Mouse (Mus musculus): Measurements from ENCODE around the gene Ppox. TPM values are rescaled to one million over a fixed set of nuclear protein-coding genes. Genes with fewer than 3 reads are reported as not detected.

The Ppox gene
- polyA plus RNA-seq, 1 experiment, result 7.1 TPM

DNA sequence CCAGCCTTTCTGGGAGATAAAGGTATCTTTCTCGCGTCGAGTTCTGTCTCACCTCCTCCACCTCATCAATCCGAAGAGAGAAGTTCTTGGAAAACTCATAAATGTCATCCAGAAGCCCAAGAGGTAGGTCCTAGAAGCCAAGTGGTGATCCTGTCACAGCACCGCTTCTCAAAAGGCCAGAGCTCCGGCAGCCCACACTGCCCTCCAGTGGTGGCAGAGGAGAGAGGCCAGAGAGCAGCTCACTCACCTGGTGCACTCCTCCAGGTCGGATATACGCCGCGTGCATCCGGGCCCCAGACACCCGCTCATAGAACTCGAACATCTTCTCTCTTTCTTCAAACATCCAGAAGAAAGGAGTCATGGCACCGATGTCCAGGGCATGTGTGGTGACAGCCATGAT lies 42.5 kb downstream of the Ppox start:
- Histone ChIP-seq H3K4me3 (ENCODE audit: control insufficient read depth, low read depth, low read length) (no peak overlapping the region), H3K27ac (ENCODE audit: control insufficient read depth, insufficient read depth, low read depth, low read length) (no peak overlapping the region), H3K27me3 (ENCODE audit: control insufficient read depth, insufficient read depth, low read length) (no peaks in the 10 kb centered on the region), H3K36me3 (ENCODE audit: control insufficient read depth, insufficient read depth, low read length) (peaks cover 7% of the 10 kb centered on the region), H3K4me1 (ENCODE audit: control insufficient read depth, insufficient read depth, low read length) (peaks cover 2% of the 10 kb centered on the region; the same call in 1 of the 2 replicates)
- TF ChIP-seq CTCF (IDR thresholded peaks at IDR 0.05; ENCODE audit: control insufficient read depth, insufficient read depth, insufficient replicate concordance, low read depth, low read length) (peak; percentile 67; the same call in 1 of the 2 replicates), POLR2A (IDR thresholded peaks at IDR 0.05; ENCODE audit: control insufficient read depth, low read depth, low read length) (no peak)

DNA sequence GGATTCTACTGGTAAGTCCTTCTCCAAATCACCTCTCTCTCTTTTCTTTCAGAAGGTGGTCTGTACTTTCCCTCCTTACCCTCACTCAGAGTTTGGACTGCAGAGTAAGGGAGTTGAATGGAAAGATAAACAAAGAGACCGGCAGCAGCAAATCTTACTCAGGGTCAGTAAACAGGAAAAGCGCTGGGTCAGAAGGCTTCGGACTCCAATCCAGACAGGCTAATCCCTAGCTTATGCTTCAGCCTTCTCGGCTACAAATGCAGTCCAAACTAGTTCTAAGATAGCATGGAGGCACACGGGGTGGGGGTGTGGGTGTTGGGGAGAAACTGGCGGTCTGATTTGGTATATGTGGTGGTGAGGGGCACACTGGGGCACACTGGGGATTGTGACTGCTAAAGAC lies 43.5 kb downstream of the Ppox start:
- Histone ChIP-seq H3K27me3 (ENCODE audit: control insufficient read depth, insufficient read depth, low read length) (no peaks in the 10 kb centered on the region), H3K36me3 (ENCODE audit: control insufficient read depth, insufficient read depth, low read length) (peaks cover 7% of the 10 kb centered on the region), H3K4me3 (ENCODE audit: control insufficient read depth, low read depth, low read length) (no peak overlapping the region), H3K4me1 (ENCODE audit: control insufficient read depth, insufficient read depth, low read length) (peaks cover 2% of the 10 kb centered on the region; the same call in 1 of the 2 replicates), H3K27ac (ENCODE audit: control insufficient read depth, insufficient read depth, low read depth, low read length) (no peak overlapping the region)
- TF ChIP-seq CTCF (IDR thresholded peaks at IDR 0.05; ENCODE audit: control insufficient read depth, insufficient read depth, insufficient replicate concordance, low read depth, low read length) (no peak), POLR2A (IDR thresholded peaks at IDR 0.05; ENCODE audit: control insufficient read depth, low read depth, low read length) (no peak)

DNA sequence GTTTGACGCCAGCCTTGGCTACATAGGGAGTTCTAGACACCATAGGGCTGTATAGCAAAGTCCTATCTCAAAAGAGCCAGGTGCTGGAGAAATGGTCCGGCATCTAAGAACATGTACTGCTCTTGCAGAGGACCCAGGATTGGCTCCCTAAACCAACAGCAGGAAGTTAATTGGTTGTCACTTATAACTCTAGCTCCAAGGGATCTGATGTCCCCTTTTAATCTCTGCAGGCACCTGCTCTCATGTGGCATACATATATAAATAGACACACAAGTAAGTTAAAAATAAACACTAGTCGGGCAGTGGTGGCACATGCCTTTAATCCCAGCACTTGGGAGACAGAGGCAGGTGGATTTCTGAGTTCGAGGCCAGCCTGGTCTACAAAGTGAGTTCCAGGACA lies 45.2 kb downstream of the Ppox start:
- H3K27me3 ChIP-seq (ENCODE audit: control insufficient read depth, insufficient read depth, low read length), result no peaks in the 10 kb centered on the region
- TF ChIP-seq CTCF (IDR thresholded peaks at IDR 0.05; ENCODE audit: control insufficient read depth, insufficient read depth, insufficient replicate concordance, low read depth, low read length), result no peak
- no peak overlapping the region for H3K4me3 ChIP-seq (ENCODE audit: control insufficient read depth, low read depth, low read length)
- peaks cover 2% of the 10 kb centered on the region; the same call in 1 of the 2 replicates for H3K4me1 ChIP-seq (ENCODE audit: control insufficient read depth, insufficient read depth, low read length)
- peaks cover 7% of the 10 kb centered on the region for H3K36me3 ChIP-seq (ENCODE audit: control insufficient read depth, insufficient read depth, low read length)
- no peak overlapping the region for H3K27ac ChIP-seq (ENCODE audit: control insufficient read depth, insufficient read depth, low read depth, low read length)

DNA sequence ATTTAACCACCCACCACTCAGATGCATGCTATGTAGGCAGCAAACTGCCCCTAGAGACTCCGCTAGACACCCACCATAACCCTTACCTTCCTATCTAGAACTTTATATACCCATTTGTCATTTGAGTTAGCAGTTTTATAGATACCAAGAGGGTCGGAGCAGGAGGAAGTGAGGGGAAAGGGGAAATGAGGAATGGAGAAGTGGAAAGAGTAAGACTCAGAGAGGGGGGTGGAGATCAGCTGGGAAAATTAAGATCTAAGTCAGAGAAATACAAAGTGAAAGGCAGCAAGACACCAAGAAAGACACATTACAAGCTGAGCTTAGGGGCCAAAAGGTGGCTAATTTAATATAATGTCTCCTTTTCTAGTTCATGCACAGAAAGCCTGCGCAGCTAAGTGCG lies 46.4 kb downstream of the Ppox start:
- Histone ChIP-seq H3K27ac (ENCODE audit: control insufficient read depth, insufficient read depth, low read depth, low read length) (peak overlapping the region; percentile 72), H3K4me1 (ENCODE audit: control insufficient read depth, insufficient read depth, low read length) (peaks cover 2% of the 10 kb centered on the region; the same call in 1 of the 2 replicates), H3K4me3 (ENCODE audit: control insufficient read depth, low read depth, low read length) (no peak overlapping the region), H3K27me3 (ENCODE audit: control insufficient read depth, insufficient read depth, low read length) (no peaks in the 10 kb centered on the region), H3K36me3 (ENCODE audit: control insufficient read depth, insufficient read depth, low read length) (peaks cover 7% of the 10 kb centered on the region)
- no peak for TF ChIP-seq POLR2A (IDR thresholded peaks at IDR 0.05; ENCODE audit: control insufficient read depth, low read depth, low read length)
- TF ChIP-seq CTCF (IDR thresholded peaks at IDR 0.05; ENCODE audit: control insufficient read depth, insufficient read depth, insufficient replicate concordance, low read depth, low read length), result no peak

DNA sequence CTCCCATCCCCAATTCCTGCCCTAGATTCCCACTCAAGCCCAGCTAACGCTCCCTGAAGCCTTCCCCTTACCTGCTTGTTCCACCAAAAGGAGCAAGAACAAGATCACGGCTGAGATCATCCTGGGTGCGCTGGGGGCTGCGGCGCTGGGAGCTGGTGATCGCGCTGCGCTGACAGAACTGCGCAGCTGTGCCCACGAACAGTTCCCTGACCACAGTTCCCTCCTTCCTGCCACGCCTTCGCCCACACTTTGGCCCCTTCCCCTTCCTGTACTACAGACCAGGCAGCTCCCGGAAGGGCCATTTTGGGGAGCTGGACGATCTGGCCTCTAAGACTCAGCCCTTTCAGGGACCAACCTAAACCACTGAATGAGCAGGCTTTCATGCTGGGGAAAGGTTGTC lies 46.9 kb downstream of the Ppox start, which contains the start of gene Fcer1g:
Fcer1g (minus strand) TSS at position 240 of the 400 bp plus-strand sequence.
- H3K27ac ChIP-seq (ENCODE audit: control insufficient read depth, insufficient read depth, low read depth, low read length), result peak within 1 kb of the TSS; percentile 88
- peaks cover 7% of the 10 kb centered on the region for H3K36me3 ChIP-seq (ENCODE audit: control insufficient read depth, insufficient read depth, low read length)
- no peak within 1 kb of the TSS; the same call in 1 of the 2 replicates for H3K4me3 ChIP-seq (ENCODE audit: control insufficient read depth, low read depth, low read length)
- TF ChIP-seq CTCF (IDR thresholded peaks at IDR 0.05; ENCODE audit: control insufficient read depth, insufficient read depth, insufficient replicate concordance, low read depth, low read length) (no peak), POLR2A (IDR thresholded peaks at IDR 0.05; ENCODE audit: control insufficient read depth, low read depth, low read length) (0 out of 2 replicates have a peak, but pooled peaks have one; percentile 12)
- H3K4me1 ChIP-seq (ENCODE audit: control insufficient read depth, insufficient read depth, low read length), result peaks cover 2% of the 10 kb centered on the region; the same call in 1 of the 2 replicates
- no peaks in the 10 kb centered on the region for H3K27me3 ChIP-seq (ENCODE audit: control insufficient read depth, insufficient read depth, low read length)

DNA sequence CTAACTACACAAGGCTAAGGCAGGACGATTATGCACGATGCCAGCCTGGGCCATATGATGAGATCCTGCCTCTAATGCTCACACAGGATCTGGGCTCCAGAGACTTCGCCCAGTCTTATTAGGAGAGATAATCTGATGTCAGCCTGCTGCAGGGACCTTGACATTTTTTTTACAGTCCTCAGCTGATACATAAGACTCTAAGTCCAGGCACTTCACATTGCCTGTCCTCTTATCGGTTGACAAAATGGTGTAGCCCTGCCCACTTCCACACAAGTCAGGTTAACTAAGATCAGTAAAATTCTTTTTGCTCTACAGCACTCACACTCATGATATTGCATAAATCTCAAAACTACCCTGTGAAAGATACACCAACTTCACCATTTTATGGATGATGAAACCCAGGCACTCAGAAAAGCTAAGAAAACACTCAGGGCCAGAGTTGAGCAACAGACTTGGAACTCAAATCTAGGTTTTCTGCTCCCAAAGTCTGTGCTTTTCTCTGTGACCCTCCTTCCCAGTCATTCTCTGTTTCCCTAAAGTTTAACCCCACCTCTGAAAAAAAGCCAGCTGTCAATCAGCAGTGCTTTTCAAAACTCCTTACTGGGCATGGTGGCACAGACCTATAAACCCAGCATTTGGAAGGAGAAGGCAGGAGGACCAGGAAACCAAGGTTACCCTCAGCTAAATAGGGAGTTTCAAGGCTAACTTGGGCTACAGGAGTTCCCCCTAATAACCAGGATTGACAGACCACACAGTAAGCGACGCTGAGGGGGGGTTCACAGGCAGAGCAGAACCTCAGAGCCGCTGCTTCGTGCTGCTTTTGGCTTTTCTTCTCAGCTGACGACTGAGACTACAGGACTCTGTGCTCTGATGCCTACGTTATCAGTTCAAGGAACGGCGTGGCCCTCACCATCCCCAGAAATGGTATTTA lies 47.9 kb downstream of the Ppox start:
- TF ChIP-seq POLR2A (IDR thresholded peaks at IDR 0.05; ENCODE audit: control insufficient read depth, low read depth, low read length), result no peak
- TF ChIP-seq CTCF (IDR thresholded peaks at IDR 0.05; ENCODE audit: control insufficient read depth, insufficient read depth, insufficient replicate concordance, low read depth, low read length), result no peak
- Histone ChIP-seq H3K36me3 (ENCODE audit: control insufficient read depth, insufficient read depth, low read length) (peaks cover 3% of the 10 kb centered on the region), H3K27ac (ENCODE audit: control insufficient read depth, insufficient read depth, low read depth, low read length) (peak overlapping the region; percentile 88)

DNA sequence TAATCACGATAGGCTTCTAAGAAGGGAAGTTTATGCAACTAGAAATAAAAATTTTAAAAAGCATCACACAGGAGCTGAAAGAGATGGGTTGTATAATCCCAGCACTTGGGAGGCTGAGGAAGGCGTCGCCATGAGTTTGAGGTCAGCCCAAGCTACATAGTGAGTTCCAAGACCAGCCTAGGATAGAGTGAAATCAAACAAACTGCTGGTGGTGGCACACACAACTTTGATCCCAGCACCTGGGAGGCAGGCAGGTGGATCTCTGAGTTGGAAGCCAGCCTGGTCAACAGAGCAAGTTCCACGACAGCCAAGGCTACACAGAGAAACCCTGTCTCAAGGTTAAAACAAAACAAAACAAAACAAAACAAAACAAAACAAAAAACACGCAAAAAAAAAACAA lies 48.6 kb downstream of the Ppox start:
- H3K4me1 ChIP-seq (ENCODE audit: control insufficient read depth, insufficient read depth, low read length), result peaks cover 2% of the 10 kb centered on the region; the same call in 1 of the 2 replicates
- TF ChIP-seq POLR2A (IDR thresholded peaks at IDR 0.05; ENCODE audit: control insufficient read depth, low read depth, low read length) (no peak), CTCF (IDR thresholded peaks at IDR 0.05; ENCODE audit: control insufficient read depth, insufficient read depth, insufficient replicate concordance, low read depth, low read length) (no peak)
- H3K36me3 ChIP-seq (ENCODE audit: control insufficient read depth, insufficient read depth, low read length), result peaks cover 1% of the 10 kb centered on the region; the same call in 1 of the 2 replicates
- H3K4me3 ChIP-seq (ENCODE audit: control insufficient read depth, low read depth, low read length), result no peak overlapping the region
- H3K27ac ChIP-seq (ENCODE audit: control insufficient read depth, insufficient read depth, low read depth, low read length), result peak overlapping the region; percentile 88
- H3K27me3 ChIP-seq (ENCODE audit: control insufficient read depth, insufficient read depth, low read length), result no peaks in the 10 kb centered on the region

More for the DNA sequence above, 47.9 kb downstream of the Ppox start:
- Histone ChIP-seq H3K27me3 (ENCODE audit: control insufficient read depth, insufficient read depth, low read length) (no peaks in the 10 kb centered on the region), H3K4me1 (ENCODE audit: control insufficient read depth, insufficient read depth, low read length) (peaks cover 2% of the 10 kb centered on the region; the same call in 1 of the 2 replicates), H3K4me3 (ENCODE audit: control insufficient read depth, low read depth, low read length) (no peak overlapping the region)
